Mouse (Mus musculus) lung, embryonic 16.5 days (tissue): ENCODE measurements around the gene Ppp1r1b. TPM values are rescaled to one million over a fixed set of nuclear protein-coding genes. Genes with fewer than 3 reads are reported as not detected.

Source experiments
- ATAC-seq: fragments of 200-750 bp; cut with Nextera tagmentation; 2 replicates; pipeline ENCODE4 v1.8.0; 2017; ENCODE audit warnings: low read depth, mild to moderate bottlenecking, moderate library complexity
- H3K27ac ChIP-seq: fragments of 300-500 bp; sonication (generic); 2 replicates; pipeline ENCODE4 v1.5.1; 2014; ENCODE audit warnings: mild to moderate bottlenecking, control low read depth, low read length
- H3K27me3 ChIP-seq: fragments of 300-500 bp; sonication (generic); 2 replicates; pipeline ENCODE4 v1.6.1; 2014; ENCODE audit warnings: low read depth, low read length, mixed read lengths; ENCODE audit not compliant: control insufficient read depth, insufficient read depth
- H3K36me3 ChIP-seq: fragments of 300-500 bp; sonication (generic); 2 replicates; pipeline ENCODE4 v1.6.1; 2014; ENCODE audit warnings: low read length; ENCODE audit not compliant: control insufficient read depth, insufficient read depth
- H3K4me1 ChIP-seq: fragments of 300-500 bp; sonication (generic); replicated peaks from 2 replicates; pipeline ENCODE4 v1.6.1; 2014; ENCODE audit warnings: low read length, mixed read lengths; ENCODE audit not compliant: control insufficient read depth, insufficient read depth
- H3K4me2 ChIP-seq: fragments of 300-500 bp; sonication (generic); 2 replicates; pipeline ENCODE4 v1.6.1; 2014; ENCODE audit warnings: low read depth, low read length, control low read depth
- H3K4me3 ChIP-seq: fragments of 300-500 bp; sonication (generic); 2 replicates; pipeline ENCODE4 v1.5.1; 2014; ENCODE audit warnings: mild to moderate bottlenecking, low read length, control low read depth
- H3K9ac ChIP-seq: fragments of 300-500 bp; sonication (generic); 2 replicates; pipeline ENCODE4 v1.6.1; 2014; ENCODE audit warnings: low read length, control low read depth
- H3K9me3 ChIP-seq: fragments of 300-500 bp; sonication (generic); 2 replicates; pipeline ENCODE4 v1.6.1; 2016; ENCODE audit warnings: low read length; ENCODE audit not compliant: control insufficient read depth
- WGBS: fragments of 180-500 bp; shearing (Covaris S2); extraction: QIAGEN DNeasy Blood & Tissue Kit; methylation state at CpG from one replicate; pipeline ENCODE4 v1.1.7; 2014; 5-methylcytosine and 5-hydroxymethylcytosine counted together
- polyA plus RNA-seq: library from polyadenylated mRNA; unstranded; fragments of >200 nt; fragmentation: Nextera tagmentation; extraction: Ambion mirVana; gene quantifications from 2 replicates; pipeline ENCODE4 v1.2.1, GENCODE M21; 2015

Ppp1r1b gene
- polyA plus RNA-seq, 1 experiment from 2014 or later: 6.1 TPM

DNA sequence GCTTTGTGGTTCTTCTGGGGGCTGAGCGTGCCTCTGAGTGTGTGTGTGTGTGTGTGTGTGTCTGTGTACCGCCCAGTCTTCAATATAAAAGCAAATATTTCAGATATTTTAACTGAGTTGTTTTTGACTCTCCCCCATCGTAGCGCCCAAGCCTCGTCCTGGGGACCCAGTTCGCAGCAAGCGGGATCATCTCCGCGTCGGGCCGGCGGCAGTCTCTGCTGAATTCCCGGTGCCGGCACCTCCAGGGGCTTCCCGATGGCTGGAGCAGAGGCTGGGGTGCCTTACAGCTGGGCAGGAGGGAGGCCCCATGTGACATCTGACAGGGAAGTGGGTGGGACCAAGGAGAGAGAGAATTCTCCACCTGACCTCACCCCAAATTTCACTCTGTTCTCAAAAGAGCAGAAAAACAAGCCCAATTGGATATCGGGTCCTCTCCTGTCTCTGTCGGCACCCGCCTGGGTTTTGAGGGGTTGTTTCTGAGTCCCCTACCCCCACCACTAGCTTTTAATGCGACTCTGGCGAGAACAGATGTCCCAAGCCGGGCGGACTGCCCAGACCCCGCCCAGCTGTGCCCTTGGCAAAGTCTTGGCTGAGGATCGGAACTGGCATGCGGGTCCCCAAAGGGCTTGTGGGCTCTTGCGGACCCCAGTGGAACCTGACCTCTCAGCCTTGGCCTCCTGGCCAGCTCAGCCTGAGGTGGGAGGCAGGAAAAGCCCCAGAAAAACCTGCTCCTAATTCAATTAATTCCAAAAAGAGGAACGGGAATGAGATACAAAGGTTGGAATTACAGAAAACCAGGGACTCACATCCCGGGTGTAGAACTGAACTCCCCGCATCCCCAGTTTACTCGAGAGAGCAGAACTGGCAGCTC is 27.2 kb upstream of the Ppp1r1b start:
- Histone ChIP-seq H3K4me3 (no peak overlapping the region), H3K9ac (no peak overlapping the region), H3K4me2 (no peak overlapping the region), H3K9me3 (no peaks in the 10 kb centered on the region), H3K27ac (no peak overlapping the region), H3K27me3 (peaks cover 100% of the 10 kb centered on the region), H3K36me3 (no peaks in the 10 kb centered on the region), H3K4me1 (no peaks in the 10 kb centered on the region)
- ATAC-seq: no peak
- WGBS: 2% methylated on average over 30 of the region's 30 CpGs

DNA sequence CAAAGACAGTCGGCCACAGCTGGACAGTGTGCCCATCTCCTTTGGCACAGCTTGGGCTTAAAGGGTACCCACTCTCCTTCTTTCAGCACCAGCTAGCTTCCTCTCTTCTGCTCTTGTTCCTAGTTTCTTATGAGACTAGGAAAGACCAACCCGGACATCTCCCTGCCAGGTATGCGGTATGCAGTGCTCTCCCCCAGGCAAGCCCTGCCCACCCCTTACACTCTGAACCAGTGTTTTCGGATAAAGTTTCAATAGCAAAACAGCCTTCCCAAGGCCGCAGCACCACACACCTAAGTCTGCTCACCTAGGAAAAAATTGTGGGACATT is 26.6 kb upstream of the Ppp1r1b start:
- Histone ChIP-seq H3K4me2 (no peak overlapping the region), H3K27ac (no peak overlapping the region), H3K36me3 (no peaks in the 10 kb centered on the region), H3K9me3 (no peaks in the 10 kb centered on the region), H3K27me3 (peaks cover 99% of the 10 kb centered on the region), H3K4me3 (no peak overlapping the region), H3K9ac (no peak overlapping the region), H3K4me1 (no peaks in the 10 kb centered on the region)
- 6% methylated on average over 5 of the region's 5 CpGs for WGBS
- no peak for ATAC-seq

DNA sequence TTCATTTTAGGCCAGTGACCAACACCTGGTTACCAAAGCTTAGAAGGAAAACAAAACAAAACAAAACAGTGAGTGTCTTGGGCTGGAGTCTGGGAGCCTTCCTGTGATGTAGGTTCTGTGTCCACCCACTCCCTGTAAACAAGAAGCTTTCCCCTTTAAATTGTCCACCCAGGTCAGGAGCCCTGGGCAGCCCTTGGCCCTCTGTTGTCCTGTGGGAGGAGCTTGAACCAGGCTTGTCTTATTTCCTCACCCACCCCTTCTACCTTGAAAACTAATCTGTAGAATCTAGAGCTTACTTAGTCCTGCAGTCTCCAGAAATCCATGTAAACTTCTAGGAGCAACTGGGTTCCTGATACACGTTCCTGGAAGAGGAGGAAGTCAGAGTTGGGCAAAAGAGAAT is 26.0 kb upstream of the Ppp1r1b start:
- no peak for ATAC-seq
- Histone ChIP-seq H3K4me3 (no peak overlapping the region), H3K36me3 (no peaks in the 10 kb centered on the region), H3K4me1 (peaks cover 1% of the 10 kb centered on the region; the same call in 1 of the 2 replicates), H3K9ac (no peak overlapping the region), H3K4me2 (no peak overlapping the region), H3K9me3 (no peaks in the 10 kb centered on the region), H3K27ac (no peak overlapping the region), H3K27me3 (peaks cover 99% of the 10 kb centered on the region)
- 4% methylated on average over 1 of the region's 1 CpGs for WGBS

DNA sequence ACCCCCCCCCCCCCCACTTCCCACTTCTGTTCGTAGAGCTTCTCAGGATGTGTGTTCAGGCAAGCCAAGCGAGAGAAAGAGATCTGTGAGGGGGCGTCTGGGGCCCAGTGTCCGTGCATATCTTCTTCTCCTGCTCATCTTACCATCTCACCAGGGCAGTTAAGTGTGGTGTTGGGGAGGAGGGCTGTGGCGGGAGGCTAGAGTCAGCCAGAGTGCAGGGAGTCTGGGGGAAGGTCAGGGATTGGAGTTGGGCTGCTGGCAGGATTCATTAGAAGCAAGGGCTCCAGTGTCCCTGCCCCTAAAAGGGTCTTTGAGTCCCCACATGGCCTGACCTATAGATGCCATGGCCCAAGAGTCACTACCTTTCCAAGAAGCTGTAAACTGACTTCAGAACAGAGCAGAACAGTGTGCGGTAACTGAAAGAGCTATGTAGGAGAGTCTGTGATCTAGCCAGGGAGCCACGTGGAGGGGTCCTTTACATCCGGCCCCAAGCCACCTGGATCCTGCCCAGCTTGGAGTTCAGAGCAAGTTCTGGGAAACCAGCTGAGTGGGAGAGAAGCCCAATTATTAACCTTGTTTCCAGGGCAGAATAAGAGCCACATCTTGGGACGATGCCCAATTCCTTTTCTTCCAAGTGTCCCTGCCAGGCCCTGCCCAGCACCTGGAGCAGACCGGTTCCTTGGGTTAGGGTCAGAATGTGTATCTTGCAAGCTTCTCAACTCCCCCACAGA is 24.9 kb upstream of the Ppp1r1b start:
- H3K9ac ChIP-seq: no peak overlapping the region
- H3K36me3 ChIP-seq: no peaks in the 10 kb centered on the region
- 6% methylated on average over 10 of the region's 10 CpGs for WGBS

DNA sequence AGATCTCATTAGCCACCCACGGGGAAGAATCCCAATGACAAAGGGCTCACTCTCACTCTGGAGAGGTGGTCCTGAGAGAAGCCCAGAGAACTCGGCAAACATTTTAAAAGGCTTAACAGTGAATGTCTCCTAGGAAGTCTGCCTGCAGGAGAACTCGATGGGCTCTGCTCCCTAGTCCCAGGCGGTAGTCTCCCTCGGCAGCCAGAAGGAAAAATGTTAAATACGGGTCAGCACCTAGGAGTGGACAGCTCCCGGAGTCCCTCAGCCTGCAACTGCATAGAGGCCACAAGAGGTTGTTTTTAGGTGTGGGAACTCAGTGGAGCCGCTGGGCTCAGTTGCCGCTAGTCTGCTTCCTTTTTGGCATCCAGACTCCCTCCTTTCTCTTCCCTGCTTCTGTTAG is 24.3 kb upstream of the Ppp1r1b start:
- H3K4me2 ChIP-seq: no peak overlapping the region
- H3K4me1 ChIP-seq: peaks cover 13% of the 10 kb centered on the region
- H3K9me3 ChIP-seq: no peaks in the 10 kb centered on the region
- peaks cover 99% of the 10 kb centered on the region for H3K27me3 ChIP-seq
- H3K4me3 ChIP-seq: no peak overlapping the region
- H3K9ac ChIP-seq: no peak overlapping the region
- 3% methylated on average over 9 of the region's 9 CpGs for WGBS
- H3K36me3 ChIP-seq: no peaks in the 10 kb centered on the region
- no peak overlapping the region for H3K27ac ChIP-seq
- ATAC-seq: no peak

More for the DNA sequence above, 24.9 kb upstream of the Ppp1r1b start:
- Histone ChIP-seq H3K27me3 (peaks cover 99% of the 10 kb centered on the region), H3K4me1 (peaks cover 9% of the 10 kb centered on the region), H3K27ac (no peak overlapping the region), H3K9me3 (no peaks in the 10 kb centered on the region), H3K4me3 (no peak overlapping the region), H3K4me2 (no peak overlapping the region)
- ATAC-seq: no peak

DNA sequence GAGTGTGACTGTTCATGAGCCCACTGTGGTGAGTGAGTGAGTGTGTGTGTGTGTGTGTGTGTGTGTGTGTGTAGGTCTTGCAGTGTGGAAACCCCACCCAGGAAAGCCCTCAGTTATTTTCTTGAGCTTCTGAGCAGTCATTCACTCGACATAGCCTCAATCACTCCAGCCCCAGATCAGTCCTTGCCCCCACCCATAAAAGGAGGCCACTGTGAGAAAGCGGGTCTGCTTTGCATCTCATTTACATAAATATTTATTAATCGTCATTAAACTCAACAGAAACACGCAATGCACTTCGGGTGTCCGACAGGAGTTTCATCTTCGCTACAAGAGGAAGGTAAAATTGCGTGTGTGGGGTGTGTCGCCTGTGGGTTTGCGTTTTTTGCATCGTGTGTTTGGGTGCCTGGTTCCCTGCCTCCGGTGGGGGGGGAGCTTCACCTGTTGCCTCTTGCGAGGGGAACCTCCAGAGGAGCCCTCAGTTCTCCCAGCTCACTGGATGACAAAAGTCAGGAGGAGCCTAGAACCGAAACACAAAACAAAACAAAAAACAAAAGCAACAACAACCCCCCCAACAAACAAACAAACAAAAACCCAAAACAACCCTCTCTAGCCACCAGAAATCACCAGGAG is 22.9 kb upstream of the Ppp1r1b start:
- peaks cover 99% of the 10 kb centered on the region for H3K27me3 ChIP-seq
- no peaks in the 10 kb centered on the region for H3K9me3 ChIP-seq
- H3K27ac ChIP-seq: no peak overlapping the region
- no peak overlapping the region for H3K4me2 ChIP-seq
- no peak for ATAC-seq
- no peaks in the 10 kb centered on the region for H3K36me3 ChIP-seq
- 8% methylated on average over 14 of the region's 14 CpGs for WGBS
- H3K4me1 ChIP-seq: peaks cover 13% of the 10 kb centered on the region
- no peak overlapping the region for H3K4me3 ChIP-seq
- H3K9ac ChIP-seq: no peak overlapping the region

DNA sequence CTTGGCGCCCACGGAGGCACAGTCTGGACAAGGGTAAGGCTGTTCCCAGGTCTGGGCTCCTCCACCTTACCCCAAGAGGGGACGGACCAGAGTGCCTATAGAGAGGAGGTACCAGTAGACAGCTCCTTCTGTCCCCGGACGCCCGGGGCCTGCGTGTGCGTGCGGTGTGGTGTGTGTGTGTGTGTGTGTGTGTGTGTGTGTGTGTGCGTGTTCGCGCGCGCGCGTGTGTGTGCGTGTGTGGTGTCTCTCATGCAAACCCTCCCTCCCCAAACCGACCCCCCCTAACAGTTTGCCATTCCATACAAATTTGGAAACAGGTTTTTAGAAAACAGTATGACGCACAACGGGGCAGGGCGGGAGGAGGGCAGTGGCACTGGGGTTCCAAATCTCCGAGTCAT is 22.4 kb upstream of the Ppp1r1b start:
- ATAC-seq: no peak
- 2% methylated on average over 22 of the region's 22 CpGs for WGBS
- Histone ChIP-seq H3K27ac (no peak overlapping the region), H3K36me3 (no peaks in the 10 kb centered on the region), H3K9ac (no peak overlapping the region), H3K4me3 (no peak overlapping the region), H3K4me1 (peaks cover 13% of the 10 kb centered on the region), H3K4me2 (no peak overlapping the region), H3K9me3 (no peaks in the 10 kb centered on the region), H3K27me3 (peaks cover 99% of the 10 kb centered on the region)

DNA sequence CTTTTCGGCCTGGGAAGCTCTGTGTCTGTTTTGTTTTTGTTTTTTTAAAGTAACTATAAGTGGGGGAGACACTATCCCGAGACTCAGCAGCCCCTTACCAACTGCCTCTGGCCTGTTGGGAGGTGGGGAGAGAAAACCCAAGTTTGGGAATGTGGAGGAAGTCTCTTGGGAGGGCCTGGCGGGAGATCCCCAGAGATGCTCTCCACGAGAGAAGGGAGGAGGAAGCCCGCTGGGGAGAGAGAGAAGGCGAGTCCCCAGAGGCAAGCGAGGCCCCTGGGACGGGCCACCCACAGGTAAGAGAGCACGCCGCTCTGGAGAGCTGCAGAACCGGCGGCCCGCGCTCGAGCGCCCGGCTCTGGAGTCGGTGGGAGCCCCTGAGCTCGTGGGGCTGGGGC is 21.5 kb upstream of the Ppp1r1b start:
- H3K36me3 ChIP-seq: no peaks in the 10 kb centered on the region
- no peak overlapping the region for H3K27ac ChIP-seq
- H3K4me1 ChIP-seq: peaks cover 13% of the 10 kb centered on the region
- H3K27me3 ChIP-seq: peaks cover 98% of the 10 kb centered on the region
- no peak overlapping the region for H3K4me3 ChIP-seq
- H3K4me2 ChIP-seq: no peak overlapping the region
- no peak for ATAC-seq
- H3K9me3 ChIP-seq: no peaks in the 10 kb centered on the region
- under 1% methylated on average over 19 of the region's 19 CpGs for WGBS
- H3K9ac ChIP-seq: no peak overlapping the region
